In the genomic region with DNA sequence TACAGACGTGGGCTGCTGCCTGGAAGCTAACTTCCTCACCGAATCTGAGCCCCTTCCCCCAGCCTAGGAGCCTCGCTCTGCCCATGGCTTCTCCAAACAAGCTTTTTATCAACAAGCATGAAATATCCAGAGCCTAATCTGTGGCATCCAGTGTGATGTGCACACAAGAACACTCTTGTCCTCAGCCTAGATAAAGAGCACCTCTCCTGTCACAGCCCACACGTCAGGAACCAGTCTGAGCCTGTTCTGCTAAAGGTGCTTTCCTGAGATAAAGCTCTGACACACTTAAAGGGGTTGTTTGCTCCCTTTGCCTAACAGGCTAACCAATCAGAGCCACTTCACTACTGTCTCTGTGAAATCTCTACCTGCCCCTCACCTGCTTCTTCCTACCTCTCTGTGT, we compare ENCODE assay signal across 1 mouse cellular context.
TF ChIP-seq lines count a peak whose summit lies in the region.

No protein-coding gene starts in this region.

TF ChIP-seq in MEL, 35 proteins besides CTCF, POLR2A, EP300 and RAD21 (continued from another document):
- TF ChIP-seq MXI1 (IDR thresholded peaks at IDR 0.05; ENCODE audit: low read depth, low read length) (peak; percentile 62; the same call in 1 of the 2 replicates), E2F4 (IDR thresholded peaks at IDR 0.05; ENCODE audit: borderline replicate concordance, low read depth, low read length) (no peak), MAFK (IDR thresholded peaks at IDR 0.05; ENCODE audit: borderline replicate concordance, low read depth, low read length) (no peak), JUND (IDR thresholded peaks at IDR 0.05; ENCODE audit: low read depth, low read length) (no peak), POLR2AphosphoS2 (IDR thresholded peaks at IDR 0.05; ENCODE audit: low read length) (0 out of 2 replicates have a peak, but pooled peaks have one; percentile 43), MYB (IDR thresholded peaks at IDR 0.05; ENCODE audit: low read depth, low read length) (no peak), MAX (IDR thresholded peaks at IDR 0.05; ENCODE audit: low read length) (peak; percentile 52), USF2 (IDR thresholded peaks at IDR 0.05; ENCODE audit: borderline replicate concordance in 1 of 2, insufficient read depth in 1 of 2, low read depth in 1 of 2, low read length in 2 of 2) (no peak), ZMIZ1 (IDR thresholded peaks at IDR 0.05; ENCODE audit: low read depth, low read length) (no peak), MYC (IDR thresholded peaks at IDR 0.05; ENCODE audit: low read depth, low read length) (peak; percentile 67; the same call in 1 of the 2 replicates), BHLHE40 (IDR thresholded peaks at IDR 0.05; ENCODE audit: borderline replicate concordance, low read depth, low read length) (peak; percentile 83), SIN3A (IDR thresholded peaks at IDR 0.05; ENCODE audit: low read length) (peak; percentile 75), NRF1 (IDR thresholded peaks at IDR 0.05; ENCODE audit: insufficient read depth, low read depth, low read length, poor library complexity, severe bottlenecking) (0 out of 2 replicates have a peak, but pooled peaks have one; percentile 13), TCF12 (IDR thresholded peaks at IDR 0.05; ENCODE audit: low read depth, low read length) (peak; percentile 98), NELFE (IDR thresholded peaks at IDR 0.05; ENCODE audit: low read depth, low read length) (no peak), ZKSCAN1 (IDR thresholded peaks at IDR 0.05; ENCODE audit: low read depth, low read length) (no peak), SMC3 (IDR thresholded peaks at IDR 0.05; ENCODE audit: low read depth, low read length) (no peak)
TF ChIP-seq in MEL: peak in this region for 15.
